Mouse (Mus musculus): ENCODE measurements around the gene Qrich1. TPM values are rescaled to one million over a fixed set of nuclear protein-coding genes. Genes with fewer than 3 reads are reported as not detected.
A peak's percentile ranks its signal among the peaks of the same experiment; 100 is the strongest.

Gene Qrich1
- polyA plus RNA-seq, 1 experiment = not detected

- peaks cover 5% of the 10 kb centered on the region for H3K4me1 ChIP-seq (ENCODE audit: control insufficient read depth, insufficient read depth, low read length)
- H3K4me3 ChIP-seq (ENCODE audit: insufficient read depth, low read depth, low read length) = peak within 1 kb of the TSS; percentile 90
- no peak for TF ChIP-seq CTCF (IDR thresholded peaks at IDR 0.05; ENCODE audit: insufficient read depth, low read depth, low read length)
- peak; percentile 30; the same call in 1 of the 2 replicates for TF ChIP-seq POLR2A (IDR thresholded peaks at IDR 0.05; ENCODE audit: insufficient read depth, low read depth, low read length)
- peak within 1 kb of the TSS; percentile 79 for H3K27ac ChIP-seq (ENCODE audit: insufficient read depth, low read depth, low read length)
- under 1% methylated on average over 37 of the region's 37 CpGs for WGBS
These were observed 8.8 kb upstream of the Qrich1 start, which contains the start of gene Qars for GRCm38 (mm10) chr9:108507619-108508434. TSS of gene Qars (plus strand) at chr9:108507706.

DNA sequence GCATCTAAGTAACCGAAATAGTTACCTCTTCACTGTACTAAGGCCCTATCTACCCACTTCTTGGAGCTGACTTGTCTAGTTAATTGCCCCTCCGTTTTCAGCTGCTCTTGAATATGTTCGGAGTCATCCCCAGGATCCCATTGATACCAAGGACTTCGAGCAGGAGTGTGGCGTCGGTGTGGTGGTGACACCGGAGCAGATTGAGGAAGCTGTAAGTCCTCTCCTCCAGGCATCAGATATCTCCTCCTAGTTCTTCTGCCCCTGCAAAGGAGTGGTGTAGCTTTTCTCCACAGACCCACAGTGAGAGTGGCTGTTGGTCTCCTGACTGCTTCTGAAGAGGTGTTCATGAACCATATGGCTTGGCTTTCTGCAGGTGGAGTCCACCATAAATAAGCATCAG is 7.8 kb upstream of the Qrich1 start:
- no peak overlapping the region for H3K4me3 ChIP-seq (ENCODE audit: insufficient read depth, low read depth, low read length)
- H3K27ac ChIP-seq (ENCODE audit: insufficient read depth, low read depth, low read length) = no peak overlapping the region
- H3K4me1 ChIP-seq (ENCODE audit: control insufficient read depth, insufficient read depth, low read length) = peaks cover 5% of the 10 kb centered on the region
- TF ChIP-seq CTCF (IDR thresholded peaks at IDR 0.05; ENCODE audit: insufficient read depth, low read depth, low read length) (no peak), POLR2A (IDR thresholded peaks at IDR 0.05; ENCODE audit: insufficient read depth, low read depth, low read length) (no peak)
- WGBS = 86% methylated on average over 7 of the region's 7 CpGs

DNA sequence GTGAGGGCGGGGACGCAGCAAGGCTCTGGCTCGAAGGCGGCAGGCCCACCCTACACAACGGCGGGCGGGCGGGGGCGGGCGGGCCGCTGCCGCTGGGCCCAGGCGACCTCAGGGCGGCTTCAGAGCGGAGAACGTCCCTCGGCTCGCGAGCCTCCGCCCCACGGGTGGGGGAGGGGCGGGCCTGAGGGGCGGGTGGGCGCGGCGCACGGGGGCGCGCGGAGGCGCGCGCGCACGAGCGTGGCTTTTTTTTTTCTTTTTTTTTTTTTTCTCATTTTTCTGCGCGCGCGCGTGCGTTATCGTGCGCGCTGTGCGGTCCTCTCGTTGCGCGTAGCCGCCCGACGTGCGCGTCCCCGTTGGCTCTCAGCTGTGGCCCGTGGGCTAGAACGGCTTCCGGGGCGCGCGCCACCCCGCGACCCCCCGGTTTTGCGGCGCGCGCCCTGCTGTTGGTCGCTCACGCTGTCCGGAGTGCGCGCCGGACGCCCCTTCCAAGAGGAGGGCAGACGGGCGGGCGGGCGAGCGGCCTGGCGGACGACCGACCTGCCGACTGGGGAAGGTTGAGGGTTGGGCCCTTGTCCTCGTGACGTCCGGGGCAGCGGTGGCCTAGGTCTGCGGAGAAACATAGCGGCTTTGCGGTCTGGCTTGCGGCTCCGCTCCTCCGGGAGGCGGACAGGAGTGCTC is 786 bp downstream of the Qrich1 start:
- H3K4me3 ChIP-seq (ENCODE audit: insufficient read depth, low read depth, low read length) = peak overlapping the region; percentile 65
- WGBS = under 1% methylated on average over 92 of the region's 95 CpGs
- H3K27ac ChIP-seq (ENCODE audit: insufficient read depth, low read depth, low read length) = peak overlapping the region; percentile 85
- TF ChIP-seq CTCF (IDR thresholded peaks at IDR 0.05; ENCODE audit: insufficient read depth, low read depth, low read length) = no peak
- no peak; the same call in 1 of the 2 replicates for TF ChIP-seq POLR2A (IDR thresholded peaks at IDR 0.05; ENCODE audit: insufficient read depth, low read depth, low read length)
- 0 out of 2 replicates have a peak, but pooled peaks cover 3% of the 10 kb centered on the region for H3K4me1 ChIP-seq (ENCODE audit: control insufficient read depth, insufficient read depth, low read length)

GRCm38 (mm10) chr9:108517931-108518332 is 1.3 kb downstream of the Qrich1 start:
- TF ChIP-seq POLR2A (IDR thresholded peaks at IDR 0.05; ENCODE audit: insufficient read depth, low read depth, low read length) (no peak), CTCF (IDR thresholded peaks at IDR 0.05; ENCODE audit: insufficient read depth, low read depth, low read length) (no peak)
- Histone ChIP-seq H3K4me1 (ENCODE audit: control insufficient read depth, insufficient read depth, low read length) (0 out of 2 replicates have a peak, but pooled peaks cover 3% of the 10 kb centered on the region), H3K27ac (ENCODE audit: insufficient read depth, low read depth, low read length) (peak overlapping the region; percentile 17), H3K4me3 (ENCODE audit: insufficient read depth, low read depth, low read length) (peak overlapping the region; percentile 65)
- 0% methylated on average over 13 of the region's 13 CpGs for WGBS

DNA sequence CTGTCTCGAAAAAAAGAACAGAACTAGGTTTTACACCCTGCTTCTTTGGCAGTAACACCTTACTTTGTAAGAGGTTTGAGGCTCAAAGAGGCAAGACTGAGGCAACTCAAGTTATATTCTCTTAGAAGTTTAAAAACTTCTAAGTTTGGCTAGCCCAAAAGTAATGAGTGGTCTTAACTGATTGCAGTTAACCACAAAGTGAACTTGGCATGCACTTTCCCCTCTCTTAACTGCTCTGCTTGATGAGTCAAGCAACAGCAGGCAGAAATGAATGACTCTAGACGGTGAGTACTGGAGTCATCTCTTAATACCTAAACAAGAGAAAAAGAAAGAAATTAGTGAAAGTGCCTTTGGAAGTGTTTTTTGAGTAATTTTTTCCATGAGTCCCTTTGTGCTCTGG is 5.0 kb downstream of the Qrich1 start:
- TF ChIP-seq CTCF (IDR thresholded peaks at IDR 0.05; ENCODE audit: insufficient read depth, low read depth, low read length) (no peak), POLR2A (IDR thresholded peaks at IDR 0.05; ENCODE audit: insufficient read depth, low read depth, low read length) (no peak)
- H3K4me3 ChIP-seq (ENCODE audit: insufficient read depth, low read depth, low read length) = no peak overlapping the region
- no peaks in the 10 kb centered on the region for H3K4me1 ChIP-seq (ENCODE audit: control insufficient read depth, insufficient read depth, low read length)
- no peak overlapping the region for H3K27ac ChIP-seq (ENCODE audit: insufficient read depth, low read depth, low read length)
- 44% methylated on average over 2 of the region's 2 CpGs for WGBS

DNA sequence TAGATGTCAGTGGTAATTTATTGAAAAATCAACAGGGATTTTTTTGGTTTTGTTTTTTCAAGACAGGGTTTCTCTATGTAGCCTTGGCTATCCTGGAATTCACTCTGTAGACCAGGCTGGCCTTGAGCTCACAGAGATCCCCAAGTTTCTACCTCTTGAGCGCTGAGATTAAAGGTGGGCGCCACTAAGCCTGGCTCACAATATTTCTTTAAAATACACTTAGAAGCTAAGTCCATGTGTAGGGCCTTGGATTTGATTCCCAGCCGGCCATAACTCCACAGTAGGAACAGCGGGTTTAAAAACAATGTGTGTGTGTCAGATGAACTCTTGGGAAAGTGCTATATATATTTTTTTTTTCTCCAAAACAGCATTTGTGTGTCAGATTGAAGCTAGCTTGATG is 6.7 kb downstream of the Qrich1 start:
- TF ChIP-seq CTCF (IDR thresholded peaks at IDR 0.05; ENCODE audit: insufficient read depth, low read depth, low read length) = no peak
- Histone ChIP-seq H3K4me1 (ENCODE audit: control insufficient read depth, insufficient read depth, low read length) (no peaks in the 10 kb centered on the region), H3K27ac (ENCODE audit: insufficient read depth, low read depth, low read length) (no peak overlapping the region), H3K4me3 (ENCODE audit: insufficient read depth, low read depth, low read length) (no peak overlapping the region)
- 95% methylated on average over 4 of the region's 4 CpGs for WGBS

GRCm38 (mm10) chr9:108525400-108525799 is 8.8 kb downstream of the Qrich1 start:
- no peak for TF ChIP-seq CTCF (IDR thresholded peaks at IDR 0.05; ENCODE audit: insufficient read depth, low read depth, low read length)
- no peak for TF ChIP-seq POLR2A (IDR thresholded peaks at IDR 0.05; ENCODE audit: insufficient read depth, low read depth, low read length)
- no peak overlapping the region for H3K27ac ChIP-seq (ENCODE audit: insufficient read depth, low read depth, low read length)
- no peak overlapping the region for H3K4me3 ChIP-seq (ENCODE audit: insufficient read depth, low read depth, low read length)
- 71% methylated on average over 3 of the region's 3 CpGs for WGBS
- no peaks in the 10 kb centered on the region for H3K4me1 ChIP-seq (ENCODE audit: control insufficient read depth, insufficient read depth, low read length)

DNA sequence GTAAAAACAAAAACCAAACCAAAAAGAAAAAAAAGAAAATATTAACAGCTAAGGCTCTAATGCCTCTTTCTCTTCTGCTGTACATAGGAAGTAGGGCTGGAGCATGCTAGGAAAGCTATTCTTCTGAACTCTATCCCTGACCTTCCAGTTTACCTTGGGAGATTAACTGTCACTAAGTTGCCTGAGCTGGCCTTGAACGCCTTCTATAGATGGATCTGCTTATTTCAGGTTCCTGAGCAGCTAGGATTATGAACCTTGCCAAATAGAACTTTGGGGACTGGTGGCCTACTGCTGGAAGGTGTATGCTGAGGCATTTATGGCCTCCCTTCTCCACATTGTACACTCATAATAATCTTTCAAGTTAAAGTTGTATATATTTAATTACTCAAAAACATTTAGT is 14.3 kb downstream of the Qrich1 start:
- Histone ChIP-seq H3K4me3 (ENCODE audit: insufficient read depth, low read depth, low read length) (no peak overlapping the region), H3K4me1 (ENCODE audit: control insufficient read depth, insufficient read depth, low read length) (no peaks in the 10 kb centered on the region), H3K27ac (ENCODE audit: insufficient read depth, low read depth, low read length) (no peak overlapping the region)
- TF ChIP-seq POLR2A (IDR thresholded peaks at IDR 0.05; ENCODE audit: insufficient read depth, low read depth, low read length) = no peak
- TF ChIP-seq CTCF (IDR thresholded peaks at IDR 0.05; ENCODE audit: insufficient read depth, low read depth, low read length) = no peak
- WGBS = 94% methylated on average over 1 of the region's 1 CpGs

- 89% methylated on average over 1 of the region's 1 CpGs for WGBS
- TF ChIP-seq CTCF (IDR thresholded peaks at IDR 0.05; ENCODE audit: insufficient read depth, low read depth, low read length) (no peak), POLR2A (IDR thresholded peaks at IDR 0.05; ENCODE audit: insufficient read depth, low read depth, low read length) (no peak)
- H3K27ac ChIP-seq (ENCODE audit: insufficient read depth, low read depth, low read length) = no peak overlapping the region
- H3K4me3 ChIP-seq (ENCODE audit: insufficient read depth, low read depth, low read length) = no peak overlapping the region
- H3K4me1 ChIP-seq (ENCODE audit: control insufficient read depth, insufficient read depth, low read length) = no peaks in the 10 kb centered on the region
These were observed 14.9 kb downstream of the Qrich1 start for GRCm38 (mm10) chr9:108531496-108531895.
